Mouse (Mus musculus): ENCODE measurements at regions not wholly inside any gene's neighbourhood (a gene's known extent, or its start where the extent isn't known, plus 50 kb on each side); places are given as distances from the start of the nearest gene placed in this dataset.
A peak's percentile ranks its signal among the peaks of the same experiment; 100 is the strongest.

DNA sequence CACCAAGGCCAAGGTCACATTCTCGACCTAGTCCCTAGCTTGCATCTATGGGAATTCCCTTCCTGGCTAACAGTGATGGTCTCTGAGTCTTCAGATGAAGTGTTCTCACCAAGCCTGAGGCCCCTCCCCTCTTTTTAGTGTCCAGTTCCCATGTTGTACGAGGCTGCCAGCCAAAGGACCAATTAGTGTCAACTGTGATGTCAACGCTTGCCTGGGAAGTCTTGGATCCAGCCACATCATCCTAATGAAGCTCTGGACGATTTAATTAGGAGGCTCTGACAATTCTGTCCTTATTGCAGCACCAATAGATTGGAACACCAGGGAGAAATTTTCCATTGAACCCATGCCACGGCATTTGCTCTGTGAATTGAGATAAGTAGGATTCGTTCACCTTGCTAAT lies 202.4 kb upstream of the Gm6657 start:
- DNase-seq: peak in 1 of 2 experiments; percentile 26

DNA sequence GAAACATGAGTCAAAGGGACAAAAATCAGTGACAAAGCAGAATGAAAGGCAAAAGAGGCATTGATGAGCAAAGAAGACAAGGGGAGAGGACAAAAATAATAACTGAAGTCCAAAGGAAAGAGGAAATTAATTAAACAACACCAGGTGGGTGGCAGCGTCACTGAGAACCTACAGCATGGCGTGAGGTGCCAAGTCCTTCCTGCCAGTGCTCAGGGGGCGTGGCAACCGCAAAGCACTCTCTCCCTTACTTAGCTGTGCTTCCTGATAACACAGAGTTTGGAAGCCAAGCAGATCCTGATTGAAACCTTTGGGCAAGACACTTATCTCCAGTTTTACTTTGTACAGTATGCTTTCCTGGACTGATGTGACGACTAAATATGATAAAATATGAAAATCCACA lies 199.9 kb upstream of the Gm6657 start:
- no peak for DNase-seq

DNA sequence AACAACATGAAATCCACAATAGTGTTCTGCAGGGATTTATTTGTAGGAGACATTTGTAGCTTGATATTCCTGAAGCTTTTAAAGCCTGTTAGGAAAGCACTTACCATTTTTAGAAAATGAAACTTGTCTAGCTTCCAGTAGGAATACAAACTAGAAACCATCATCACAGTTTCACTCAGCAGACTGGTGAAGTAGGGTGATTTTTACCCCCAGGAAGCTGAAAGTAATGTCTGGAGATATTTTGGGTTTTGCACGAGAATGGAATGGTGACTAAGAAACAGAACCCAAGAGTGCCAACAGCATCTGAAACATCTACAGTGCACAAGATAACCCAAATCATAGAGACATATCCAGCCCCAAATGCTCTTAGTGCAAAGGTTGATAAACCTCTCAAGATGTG lies 196.1 kb upstream of the Gm6657 start:
- no peak for DNase-seq

DNA sequence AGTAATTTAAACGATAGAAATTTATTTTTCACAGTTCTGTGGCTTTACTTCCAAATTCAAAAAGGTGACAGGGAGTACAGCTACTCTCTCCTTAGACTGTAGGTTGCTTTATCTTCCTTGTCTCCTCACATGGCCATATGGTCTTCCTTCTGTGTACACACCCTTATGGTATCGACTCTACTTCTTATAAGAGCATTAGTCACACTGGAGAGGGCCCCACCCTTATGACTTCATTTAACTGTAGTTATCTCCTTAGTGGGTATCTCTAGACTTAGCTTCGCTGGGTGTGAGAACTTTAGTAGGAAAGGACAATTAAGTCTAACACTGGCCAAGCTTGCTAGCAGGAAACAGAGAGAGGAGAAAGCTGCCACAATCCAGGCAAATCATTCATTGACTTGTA lies 193.6 kb upstream of the Gm6657 start:
- DNase-seq: no peak

DNA sequence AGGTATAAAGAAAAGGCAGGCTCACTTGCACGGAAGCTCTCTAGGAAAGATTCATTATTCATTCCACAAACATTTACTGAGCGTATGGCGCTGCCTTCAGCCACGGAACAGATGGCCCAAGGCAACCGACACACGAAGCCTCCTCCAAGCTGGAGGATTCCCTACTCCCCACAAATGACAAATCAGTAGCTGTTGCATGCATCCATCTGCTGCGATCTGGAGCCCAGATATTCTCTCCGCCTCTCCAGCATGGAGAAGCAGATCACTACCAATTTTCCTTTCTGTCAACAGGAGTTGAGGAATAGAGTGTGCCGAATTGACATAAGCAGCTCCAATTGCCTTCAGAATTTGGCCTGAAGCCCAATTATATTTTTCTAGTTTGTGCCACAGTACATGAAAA lies 192.2 kb upstream of the Gm6657 start:
- DNase-seq: no peak

DNA sequence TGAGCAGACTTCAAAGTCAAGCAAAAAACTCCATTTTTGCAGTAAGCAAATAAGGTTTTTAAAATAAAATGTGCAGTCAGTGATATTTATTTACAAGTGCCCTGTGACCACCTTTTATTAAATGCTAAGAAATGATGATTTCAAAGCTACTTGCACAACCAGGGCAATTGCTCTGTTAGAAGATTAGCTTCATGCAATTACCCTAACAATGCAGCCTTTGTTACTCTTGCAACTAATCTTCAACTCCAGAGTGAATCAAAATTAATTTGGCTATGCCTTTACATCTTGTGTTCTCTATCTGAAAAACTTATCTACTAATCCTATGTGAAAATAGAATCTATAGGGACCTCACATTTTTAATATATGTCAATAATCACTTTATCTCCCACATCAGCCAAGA lies 160.3 kb upstream of the Gm6657 start:
- DNase-seq: no peak

DNA sequence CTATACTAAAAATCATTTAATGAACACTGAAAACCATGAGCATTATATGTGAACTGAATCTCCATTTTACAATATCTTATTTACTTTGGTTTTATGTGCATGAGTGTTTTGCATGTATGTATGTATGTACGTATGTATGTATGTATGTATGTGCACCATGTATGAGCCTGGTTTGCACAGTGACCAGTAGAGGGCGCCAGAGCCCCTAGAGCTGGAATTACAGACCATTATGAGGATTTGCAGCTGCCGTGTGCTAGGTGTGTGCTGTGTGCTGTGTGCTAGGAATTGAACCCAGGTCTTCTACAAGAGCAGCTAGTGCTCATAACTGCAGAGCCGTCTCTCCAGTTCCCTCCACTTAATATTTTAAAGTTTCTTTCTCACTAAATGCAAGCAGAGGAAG lies 147.5 kb upstream of the Gm6657 start:
- DNase-seq: no peak

DNA sequence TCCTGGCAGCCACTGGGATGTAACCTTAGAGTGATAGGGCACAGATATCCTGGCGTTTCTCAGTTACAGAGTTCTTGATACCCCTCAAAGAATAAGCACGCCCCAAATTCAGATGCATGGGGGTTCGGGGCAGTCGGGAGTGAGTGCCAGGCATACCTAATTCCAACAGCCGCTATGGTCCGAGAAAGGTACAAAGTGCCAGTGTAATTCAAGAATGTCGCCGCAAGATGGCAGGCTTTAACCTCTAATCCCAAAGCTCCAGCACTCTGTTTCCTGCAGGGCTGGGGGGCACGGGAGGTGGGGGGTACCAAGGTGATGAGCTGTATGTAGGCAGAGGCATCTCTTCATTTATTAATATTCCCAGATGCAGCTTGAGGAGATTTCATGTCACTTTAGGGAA lies 138.1 kb upstream of the Gm6657 start:
- DNase-seq: peak; percentile 32 to 61

DNA sequence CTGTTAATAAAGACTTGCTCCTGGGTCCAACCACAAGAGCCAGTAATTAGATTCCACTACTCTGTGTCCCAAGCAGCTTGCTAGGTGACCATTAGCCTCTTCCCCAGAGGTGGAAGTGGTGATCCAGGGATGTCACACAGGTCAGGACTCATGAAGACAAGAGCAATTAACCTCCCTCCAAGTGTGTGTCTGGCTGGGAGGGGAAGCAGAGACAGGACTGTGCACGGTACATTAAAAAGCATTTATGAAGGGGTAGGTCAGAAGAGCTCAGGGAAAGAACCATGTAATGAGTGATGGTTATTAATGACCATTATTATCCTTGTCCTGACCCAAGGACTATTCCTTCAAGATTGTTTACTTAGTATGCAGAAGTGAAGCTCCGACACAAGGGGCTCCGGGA lies 136.9 kb upstream of the Gm6657 start:
- DNase-seq: no peak

DNA sequence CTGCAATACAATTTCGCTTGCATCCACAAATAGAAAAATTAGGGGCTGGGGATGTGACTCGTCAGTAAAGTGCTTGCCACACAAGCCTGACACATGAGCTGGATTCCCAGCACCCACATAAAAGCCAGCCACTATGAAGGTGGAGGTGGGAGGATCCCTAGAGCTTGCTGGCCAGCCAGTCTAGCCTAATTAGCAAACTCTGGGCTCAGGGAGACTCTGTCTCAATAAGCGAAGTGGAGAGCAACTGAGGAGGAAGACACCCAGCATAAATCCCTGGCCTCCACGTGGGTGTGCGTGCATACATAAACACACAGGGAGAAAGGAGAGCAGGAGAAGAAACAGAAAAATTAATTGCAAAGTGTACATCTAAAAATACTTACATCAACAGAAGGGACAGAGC lies 134.1 kb upstream of the Gm6657 start:
- no peak for DNase-seq

DNA sequence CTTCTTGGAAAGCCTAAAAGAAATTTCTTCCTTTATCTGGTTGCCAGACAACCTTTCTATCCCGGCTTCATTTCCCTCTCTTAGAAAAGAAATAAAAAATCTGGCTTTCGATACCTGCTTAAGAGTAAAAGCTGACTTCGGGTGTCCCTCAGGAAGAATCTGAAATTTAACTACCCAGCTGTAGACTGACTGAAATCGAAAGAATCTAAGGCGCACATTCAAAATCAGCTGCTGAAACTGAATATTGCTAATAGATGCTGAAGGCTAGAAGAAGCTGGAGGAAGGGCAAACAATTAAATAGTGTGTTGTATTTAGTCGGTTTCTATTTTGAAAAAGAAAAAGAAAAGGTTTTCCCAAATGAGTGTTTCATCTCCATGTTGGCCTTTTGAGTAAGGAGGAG lies 128.0 kb upstream of the Gm6657 start:
- DNase-seq: no peak

DNA sequence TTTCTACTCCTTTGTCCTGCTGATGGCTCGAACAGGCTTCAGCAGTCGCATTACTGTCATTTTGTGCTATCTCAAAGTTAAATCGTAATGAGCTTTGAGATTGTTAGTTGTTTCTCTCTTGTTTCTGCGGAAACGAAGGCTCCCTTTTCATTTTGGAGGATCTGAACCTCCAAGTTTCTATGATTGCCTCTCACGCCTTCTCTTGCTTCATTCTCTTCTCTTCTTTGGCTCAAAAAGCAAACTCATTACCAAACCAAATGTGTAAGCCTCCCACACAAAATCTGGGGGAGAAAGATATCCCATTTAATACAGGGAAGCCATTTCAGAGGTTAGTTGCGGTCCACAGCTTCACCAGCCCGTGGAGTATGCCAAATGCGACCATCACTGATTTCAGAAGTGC lies 121.1 kb upstream of the Gm6657 start:
- no peak for DNase-seq

DNA sequence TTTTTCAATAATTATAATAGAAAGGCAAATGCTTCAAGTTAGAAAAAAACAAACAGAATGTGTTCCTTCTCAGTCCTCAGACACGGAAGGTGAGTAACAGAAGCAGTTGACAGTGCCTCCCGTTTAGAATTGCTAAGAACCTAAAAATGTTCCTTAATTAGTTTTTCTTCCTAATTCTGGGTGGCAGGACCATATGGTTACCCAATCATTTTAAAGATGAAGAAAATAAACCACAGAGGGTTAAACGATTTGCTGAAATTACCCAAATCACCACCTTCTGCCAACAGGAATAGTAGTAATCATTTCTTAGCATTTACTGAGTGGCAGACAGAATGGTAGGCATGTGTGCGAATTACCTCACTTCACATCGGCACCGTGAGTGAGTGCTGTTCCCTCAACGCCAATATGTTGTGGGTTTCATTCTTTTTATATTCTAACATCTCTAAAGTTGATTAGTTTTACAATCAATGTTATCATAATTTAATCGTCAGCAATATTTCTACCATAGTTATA lies 119.7 kb upstream of the Gm6657 start:
- no peak for DNase-seq

DNA sequence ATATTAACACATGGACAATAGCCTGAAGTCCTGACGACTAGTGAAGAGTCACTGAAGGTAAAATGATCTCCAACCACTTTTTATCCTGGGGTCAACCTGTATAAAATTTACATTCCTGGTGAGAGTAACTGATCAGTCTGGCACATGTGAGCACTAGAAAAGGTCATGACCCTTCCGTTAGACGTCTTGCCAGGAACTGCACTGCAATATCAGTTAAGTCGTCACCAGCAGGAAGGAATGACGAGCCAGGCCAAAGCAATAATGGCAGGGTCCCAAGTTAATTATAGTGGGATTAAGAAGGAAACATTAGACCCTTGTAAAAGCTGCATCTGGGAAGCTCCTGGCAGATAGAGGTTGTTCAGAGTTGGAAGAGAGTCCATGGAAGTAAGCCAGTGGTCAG lies 116.8 kb upstream of the Gm6657 start:
- DNase-seq: no peak

DNA sequence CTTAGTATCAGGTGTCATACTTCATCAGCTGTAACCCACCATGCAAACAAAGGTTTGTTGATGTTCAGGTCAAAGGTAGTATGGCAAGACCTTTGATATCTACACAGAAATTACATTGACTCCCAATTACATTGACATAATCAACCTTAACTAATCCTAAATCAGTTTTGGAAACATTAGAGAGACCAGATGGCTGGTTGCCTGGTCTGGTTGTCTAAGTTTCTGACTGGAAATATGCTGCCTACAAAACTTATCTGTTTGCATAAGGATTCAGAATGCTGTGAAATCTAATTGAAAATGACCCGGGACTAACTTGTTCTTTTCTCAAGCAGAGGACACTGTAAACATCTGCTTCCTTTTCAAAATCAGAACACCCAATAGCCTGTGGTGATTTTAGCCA lies 111.9 kb upstream of the Gm6657 start:
- DNase-seq: no peak

DNA sequence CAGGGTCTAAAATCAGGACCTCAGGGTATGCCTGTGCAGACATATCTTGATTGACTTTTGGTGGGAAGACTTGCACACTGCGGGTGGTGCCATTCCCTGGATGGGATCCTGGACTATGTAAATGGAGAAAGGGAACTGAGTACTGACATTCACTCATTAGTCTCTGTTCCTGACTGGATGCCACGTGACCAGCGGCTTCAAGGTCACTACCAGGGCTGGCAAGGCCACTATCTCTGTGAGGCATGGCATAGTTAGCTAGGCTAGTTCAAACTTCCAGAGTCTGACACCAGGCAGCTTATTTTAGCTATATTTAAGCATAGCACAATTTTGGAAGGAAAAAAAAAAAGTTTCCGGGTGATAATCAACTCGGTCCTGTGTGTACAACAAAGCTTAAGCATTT lies 108.0 kb upstream of the Gm6657 start:
- no peak for DNase-seq

DNA sequence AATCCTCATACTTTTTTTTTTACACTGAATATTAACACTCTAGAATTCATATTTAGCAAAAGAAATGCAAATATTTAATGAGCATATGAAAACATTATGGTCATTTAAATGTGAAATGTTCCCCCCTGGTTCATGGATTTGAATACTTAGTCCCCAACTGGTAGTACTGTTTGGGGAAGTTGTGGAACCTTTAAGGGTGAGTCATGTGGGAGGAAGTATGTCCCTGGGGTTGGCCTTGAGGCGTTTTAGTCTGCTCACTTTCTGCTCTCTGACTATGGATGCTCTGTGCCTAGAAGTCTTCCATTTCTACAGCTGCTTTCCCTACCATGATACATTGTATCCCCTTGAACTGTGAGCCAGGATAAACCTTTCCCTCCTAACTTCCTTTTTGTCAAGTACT lies 106.1 kb upstream of the Gm6657 start:
- no peak for DNase-seq

DNA sequence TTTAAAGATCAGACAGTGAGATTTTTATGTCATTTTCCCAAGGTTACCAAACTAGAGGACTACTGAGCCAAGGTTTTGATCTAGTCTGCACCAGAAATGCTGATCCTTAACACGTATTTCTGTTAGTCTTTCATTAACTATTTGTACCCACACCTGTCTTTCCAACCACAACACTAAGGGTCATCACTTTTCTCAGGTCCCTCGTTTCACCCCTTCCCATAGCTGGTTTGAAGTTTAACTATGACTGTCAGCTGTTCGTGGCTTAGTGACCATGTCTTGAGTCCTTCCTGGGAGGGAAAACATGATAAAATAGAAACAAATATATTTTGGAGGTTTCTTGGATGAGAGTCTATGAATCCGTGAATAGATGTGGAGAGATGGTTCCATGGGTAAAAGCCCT lies 99.6 kb upstream of the Gm6657 start:
- no peak for DNase-seq

DNA sequence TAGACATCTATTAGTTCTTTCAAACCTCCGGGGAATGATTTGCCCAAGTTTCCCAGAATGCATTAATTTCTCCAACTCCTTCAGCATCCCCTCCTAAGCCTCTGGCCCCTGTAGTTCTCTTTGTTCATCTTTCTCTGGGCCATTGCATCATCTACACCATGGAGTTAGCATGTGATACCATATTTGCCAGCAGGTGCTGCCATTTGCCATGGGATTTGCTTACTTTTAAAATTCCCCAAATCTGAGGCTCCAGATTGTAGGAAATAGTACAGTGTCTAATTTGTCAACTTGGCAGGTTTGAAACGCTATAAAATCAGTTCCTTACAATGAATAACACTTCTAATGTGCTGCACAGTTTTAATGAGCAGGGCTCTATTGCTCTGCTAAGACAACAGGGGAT lies 98.7 kb upstream of the Gm6657 start:
- DNase-seq: no peak

DNA sequence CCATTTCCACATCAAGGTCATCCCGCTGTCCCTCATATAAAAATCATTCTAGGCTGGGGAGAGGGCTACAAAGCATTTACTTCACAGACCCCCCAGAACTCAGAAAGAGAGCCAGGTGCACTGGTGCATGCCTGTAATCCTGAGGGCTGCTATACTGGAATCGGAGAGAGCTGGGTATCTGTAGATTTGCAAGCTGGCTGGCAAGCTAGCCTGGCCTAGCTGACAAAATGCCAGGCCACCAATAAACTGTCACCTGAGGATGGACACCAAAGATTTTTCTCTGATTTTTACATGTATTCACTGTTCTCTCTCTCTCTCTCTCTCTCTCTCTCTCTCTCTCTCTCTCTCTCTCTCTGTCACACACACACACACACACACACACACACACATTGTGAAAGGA lies 98.1 kb upstream of the Gm6657 start:
- DNase-seq: no peak

DNA sequence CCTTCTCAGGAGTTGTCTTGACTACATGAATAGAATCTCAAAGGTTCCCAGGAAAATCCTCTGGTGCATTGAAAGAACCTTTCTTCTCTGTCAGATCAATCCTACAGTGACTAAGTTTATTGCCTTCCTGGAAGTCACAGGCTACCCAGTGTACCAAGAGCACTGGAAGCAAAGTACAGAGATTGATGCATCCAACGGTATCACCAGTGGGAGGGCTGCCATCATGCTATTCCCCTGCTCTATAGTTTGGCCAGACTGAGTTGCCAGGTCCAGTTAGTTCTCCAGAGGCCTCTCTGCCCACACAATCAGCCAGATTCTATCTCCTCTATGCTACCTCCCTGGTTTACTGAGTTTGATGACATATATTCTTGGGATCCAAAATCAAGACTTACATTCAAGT lies 96.9 kb upstream of the Gm6657 start:
- no peak for DNase-seq

DNA sequence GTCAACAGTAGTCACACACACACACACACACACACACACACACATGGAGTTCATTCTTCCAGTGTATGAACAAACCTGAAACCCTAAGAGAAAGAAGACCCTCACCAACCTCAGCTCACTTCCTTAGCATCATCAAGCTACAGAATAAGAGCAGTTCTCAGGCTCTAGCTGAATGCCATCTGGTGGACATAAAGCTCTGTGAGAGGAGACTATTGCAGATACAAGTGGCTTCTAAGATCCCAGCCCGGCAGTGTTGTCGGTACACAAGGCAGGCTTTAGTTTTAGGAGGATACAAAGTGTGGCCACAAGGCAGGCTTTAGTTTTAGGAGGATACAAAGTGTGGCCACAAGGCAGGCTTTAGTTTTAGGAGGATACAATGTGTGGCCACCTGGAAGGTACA lies 96.3 kb upstream of the Gm6657 start:
- no peak for DNase-seq

DNA sequence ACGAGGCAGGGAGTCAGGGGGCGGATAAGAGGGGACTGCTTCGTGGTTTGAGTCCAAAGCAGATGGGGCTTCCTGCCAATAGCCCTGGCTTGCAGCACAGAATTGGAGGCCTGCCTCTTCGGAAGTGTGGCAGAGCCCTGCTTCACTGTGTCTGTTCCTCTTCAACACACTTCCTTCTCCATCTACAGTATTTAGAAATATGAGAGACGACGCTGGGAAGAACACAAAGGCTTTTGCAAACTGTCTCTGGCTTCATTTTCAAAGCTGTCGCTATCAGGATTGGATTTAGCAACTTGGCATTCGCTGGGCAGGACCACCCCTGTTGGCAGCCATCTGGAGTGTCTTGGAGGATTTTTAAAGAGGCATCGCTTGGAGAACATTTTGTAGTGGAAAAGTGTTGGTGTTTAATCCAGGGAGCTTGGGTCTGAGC lies 95.3 kb upstream of the Gm6657 start:
- peak; percentile 69 to 88 for DNase-seq

DNA sequence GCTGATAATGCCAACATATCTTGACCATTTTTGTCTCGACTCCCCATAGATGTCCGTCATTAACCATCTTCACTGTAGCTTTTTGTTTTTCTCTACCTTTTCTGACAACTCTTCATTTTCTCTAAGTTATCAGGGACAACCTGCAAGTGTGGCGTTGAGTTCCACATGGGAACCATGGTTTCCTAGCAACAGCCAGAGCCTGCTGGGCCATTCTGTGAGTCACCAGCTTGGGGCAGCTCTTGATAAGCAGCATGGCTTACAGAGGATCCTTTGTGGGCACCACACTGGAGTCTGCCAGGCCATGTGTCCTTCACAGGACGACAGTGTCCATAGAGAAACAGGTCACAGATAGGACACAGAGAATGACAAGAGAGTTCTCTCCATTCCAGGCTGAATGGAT lies 94.3 kb upstream of the Gm6657 start:
- DNase-seq: no peak

DNA sequence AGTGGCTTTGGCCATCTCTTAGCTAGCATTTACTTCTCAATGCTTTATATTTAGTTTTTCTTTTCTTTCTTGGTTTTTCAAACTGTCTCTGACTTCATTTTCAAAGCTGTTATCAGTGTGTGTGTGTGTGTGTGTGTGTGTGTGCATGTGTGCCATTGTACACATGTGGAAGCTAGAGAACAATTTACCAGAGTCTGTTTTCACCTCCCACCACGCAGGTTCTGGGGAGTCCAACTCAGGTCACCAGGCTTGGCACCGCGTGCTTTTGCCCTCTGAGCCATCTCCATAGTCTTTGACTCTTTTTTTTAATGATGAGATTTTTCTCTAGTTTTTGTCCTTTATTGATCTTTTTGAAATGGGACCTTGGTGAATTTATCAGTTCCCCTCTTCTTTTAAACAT lies 93.3 kb upstream of the Gm6657 start:
- DNase-seq: no peak

DNA sequence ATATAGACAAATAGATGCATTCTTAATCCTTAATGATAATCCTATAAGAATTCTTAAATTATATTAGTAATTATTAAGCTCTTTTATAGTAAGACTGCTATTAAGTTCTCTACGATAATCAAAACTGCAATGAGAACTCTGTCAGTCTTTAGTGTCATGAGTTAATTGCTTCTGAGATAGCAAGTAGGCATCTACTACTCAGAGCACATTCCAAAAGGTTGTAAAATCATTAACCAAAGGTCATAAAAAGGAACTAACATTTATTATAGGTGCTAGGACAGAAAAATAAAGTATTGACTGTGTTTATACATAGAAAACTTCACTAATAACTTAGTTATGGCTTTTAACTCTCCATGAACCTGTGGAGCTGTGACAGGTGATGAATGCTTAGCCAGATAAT lies 84.1 kb upstream of the Gm6657 start:
- DNase-seq: no peak
